In the genomic region with DNA sequence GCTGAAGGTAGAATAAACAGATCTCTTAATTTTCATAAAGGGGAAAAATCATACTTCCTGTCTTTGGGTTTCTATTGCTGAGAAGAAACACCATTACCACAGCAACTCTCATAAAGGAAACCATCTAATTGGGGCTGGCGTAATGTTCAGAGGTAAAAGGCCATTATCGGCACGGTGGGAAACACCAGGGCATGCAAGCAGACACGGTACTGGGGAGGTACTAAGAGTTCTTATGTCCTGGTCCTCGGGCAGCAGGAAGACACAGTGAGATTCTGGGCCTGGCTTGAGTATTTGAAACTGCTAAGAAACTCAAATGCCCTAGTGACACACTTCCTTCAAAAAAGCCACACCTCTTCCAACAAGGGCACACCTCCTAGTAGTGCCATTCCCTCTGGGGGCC, we compare ENCODE assay signal across 1 mouse cellular context.
A peak's percentile ranks its signal among the peaks of the same experiment; 100 is the strongest.
TF ChIP-seq lines count a peak whose summit lies in the region.

No protein-coding gene starts in this region.

TF ChIP-seq in CH12.LX, 34 proteins besides CTCF, POLR2A, EP300 and RAD21 (continued from another document):
- 0 out of 2 replicates have a peak, but pooled peaks have one; percentile 39 for TF ChIP-seq TBP (conservative IDR thresholded peaks at IDR 0.05; ENCODE audit: low read depth, low read length)
- no peak for TF ChIP-seq PAX5 (IDR thresholded peaks at IDR 0.05; ENCODE audit: low read length)
- TF ChIP-seq SMC3 (IDR thresholded peaks at IDR 0.05; ENCODE audit: low read depth, low read length) = no peak
- TF ChIP-seq ETS1 (conservative IDR thresholded peaks at IDR 0.05; ENCODE audit: low read depth, low read length) = no peak
- TF ChIP-seq MEF2A (IDR thresholded peaks at IDR 0.05; ENCODE audit: borderline replicate concordance, low read depth, low read length) = peak; percentile 24; the same call in 1 of the 2 replicates
- no peak for TF ChIP-seq ZKSCAN1 (IDR thresholded peaks at IDR 0.05; ENCODE audit: borderline replicate concordance, low read depth, low read length)
- TF ChIP-seq USF2 (conservative IDR thresholded peaks at IDR 0.05; ENCODE audit: low read depth, low read length) = no peak
- TF ChIP-seq MAZ (IDR thresholded peaks at IDR 0.05; ENCODE audit: low read depth, low read length) = no peak
- no peak for TF ChIP-seq POLR2AphosphoS2 (IDR thresholded peaks at IDR 0.05; ENCODE audit: low read depth, low read length)
